In the genomic region with DNA sequence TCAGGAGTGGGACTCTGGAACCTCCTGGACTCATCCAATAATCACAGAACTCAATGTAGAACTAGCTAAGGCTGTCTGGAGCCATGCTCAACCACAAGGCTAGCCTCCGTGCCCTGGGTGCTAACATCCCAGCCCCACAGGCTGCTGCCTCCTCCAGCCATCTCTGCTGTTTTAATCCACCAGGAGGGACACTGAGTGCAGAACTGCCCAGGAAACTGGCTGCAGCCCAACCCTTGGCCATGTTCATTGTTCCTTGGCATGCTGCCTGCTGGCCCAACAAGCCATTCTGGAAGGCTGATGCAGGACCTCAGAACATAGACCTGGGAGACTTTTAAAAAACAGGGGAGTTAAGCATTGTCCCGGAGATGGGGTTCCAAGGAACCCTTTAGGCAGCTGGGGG, we compare ENCODE assay signal across 12 mouse cellular contexts. TPM values are rescaled to one million over a fixed set of nuclear protein-coding genes. Genes with fewer than 3 reads are reported as not detected.
A peak's percentile ranks its signal among the peaks of the same experiment; 100 is the strongest.
DNase-seq lines count a peak whose midpoint lies in the region; ATAC-seq and TF ChIP-seq lines count a peak whose summit lies in the region.
"Had no signal": no experiment of that assay in that cellular context is flagged by ENCODE, and none has a peak within 500 bp of the region (broad histone marks: within the 10 kb centered on the region; RNA-seq: fewer than 3 reads in every experiment).

No protein-coding gene starts in this region.

- no peak overlapping the region for H3K9ac ChIP-seq in hindbrain, embryonic 15.5 days
- no peak overlapping the region for H3K9ac ChIP-seq in stomach, postnatal 0 days (ENCODE audit: low read length)
- H3K9ac ChIP-seq: stomach, embryonic 15.5 days had no signal

- no peaks in the 10 kb centered on the region for H3K36me3 ChIP-seq in hindbrain, embryonic 15.5 days
- H3K36me3 ChIP-seq in hindbrain, embryonic 10.5 days = no peaks in the 10 kb centered on the region
- H3K36me3 ChIP-seq in stomach, postnatal 0 days (ENCODE audit: control insufficient read depth, insufficient read depth, low read length) = no peaks in the 10 kb centered on the region
- H3K36me3 ChIP-seq: stomach, embryonic 15.5 days had no signal

- no peak overlapping the region for H3K27ac ChIP-seq in hindbrain, embryonic 15.5 days (replicated peaks)
- no peak overlapping the region for H3K27ac ChIP-seq in hindbrain, embryonic 10.5 days
- H3K27ac ChIP-seq in stomach, postnatal 0 days (replicated peaks) = no peak overlapping the region
- H3K27ac ChIP-seq: stomach, embryonic 15.5 days had no signal

- ATAC-seq in hindbrain, embryonic 15.5 days (ENCODE audit: low FRiP score, low read depth) = 0 out of 2 replicates have a peak, but pooled peaks have one; percentile 42
- no peak for ATAC-seq in stomach, postnatal 0 days (ENCODE audit: low FRiP score, low TSS enrichment)
- ATAC-seq in CD4-positive, CD25-positive, alpha-beta regulatory T cell, adult 4 months = no peak
- no peak for ATAC-seq in megakaryocyte-erythroid progenitor cell, adult 5-6 weeks (replicated peaks; ENCODE audit: low FRiP score, low TSS enrichment, poor library complexity, severe bottlenecking)

- no peak overlapping the region for H3K4me2 ChIP-seq in hindbrain, embryonic 15.5 days
- no peak overlapping the region for H3K4me2 ChIP-seq in stomach, postnatal 0 days (replicated peaks; ENCODE audit: low read depth)
- H3K4me2 ChIP-seq: stomach, embryonic 15.5 days had no signal

- no peak for TF ChIP-seq CTCF in stomach, postnatal 0 days (IDR thresholded peaks at IDR 0.05; ENCODE audit: low read depth)

- H3K27me3 ChIP-seq in hindbrain, embryonic 15.5 days = no peaks in the 10 kb centered on the region
- no peaks in the 10 kb centered on the region; the same call in none of the 2 replicates for H3K27me3 ChIP-seq in hindbrain, embryonic 10.5 days (ENCODE audit: insufficient read depth, poor library complexity, severe bottlenecking)
- H3K27me3 ChIP-seq in stomach, postnatal 0 days (ENCODE audit: control insufficient read depth, insufficient read depth, low read length) = no peaks in the 10 kb centered on the region
- H3K27me3 ChIP-seq: stomach, embryonic 15.5 days had no signal

- no peak overlapping the region for H3K4me3 ChIP-seq in hindbrain, embryonic 15.5 days
- no peak overlapping the region for H3K4me3 ChIP-seq in hindbrain, embryonic 10.5 days
- H3K4me3 ChIP-seq in stomach, postnatal 0 days (ENCODE audit: low read depth, low read length) = no peak overlapping the region
- H3K4me3 ChIP-seq: megakaryocyte, embryonic 14.5 days; stomach, embryonic 15.5 days had no signal

- H3K9me3 ChIP-seq in hindbrain, embryonic 15.5 days = no peaks in the 10 kb centered on the region
- H3K9me3 ChIP-seq in hindbrain, embryonic 10.5 days = no peaks in the 10 kb centered on the region
- H3K9me3 ChIP-seq in stomach, postnatal 0 days (ENCODE audit: control insufficient read depth, low read length) = no peaks in the 10 kb centered on the region
- H3K9me3 ChIP-seq: megakaryocyte, embryonic 14.5 days; stomach, embryonic 15.5 days had no signal

- DNase-seq in hindbrain, embryonic 10.5 days (ENCODE audit: low spot score) = no peak
- DNase-seq in adrenal gland, postnatal 36 days = peak; percentile 80 to 84
- peak; percentile 71 for DNase-seq in gastrocnemius, postnatal 10 days
- DNase-seq in left cerebral cortex, adult 18-20 months (ENCODE audit: low spot score in 2 of 2) = peak; percentile 45 to 47
- DNase-seq in stomach, postnatal 0 days (ENCODE audit: low spot score) = peak; percentile 21

- TF ChIP-seq EP300 in stomach, postnatal 0 days (optimal IDR thresholded peaks at IDR 0.05) = no peak

- no peaks in the 10 kb centered on the region for H3K4me1 ChIP-seq in hindbrain, embryonic 15.5 days (replicated peaks)
- no peaks in the 10 kb centered on the region for H3K4me1 ChIP-seq in hindbrain, embryonic 10.5 days (replicated peaks)
- no peaks in the 10 kb centered on the region for H3K4me1 ChIP-seq in stomach, postnatal 0 days (replicated peaks; ENCODE audit: control insufficient read depth, insufficient read depth)
- H3K4me1 ChIP-seq: stomach, embryonic 15.5 days had no signal

- WGBS in hindbrain, embryonic 15.5 days = 61% methylated on average over 2 of the region's 2 CpGs
- 72% methylated on average over 2 of the region's 2 CpGs for WGBS in hindbrain, embryonic 10.5 days
- WGBS in stomach, postnatal 0 days = 70% methylated on average over 2 of the region's 2 CpGs

RNA-seq across cellular contexts. Expression of gene Adra2c, which starts 42.5 kb away (rescaled TPM):
- 1.0 and 1.1 TPM in 2 replicates for polyA plus RNA-seq in hindbrain, embryonic 15.5 days (2015; fragmentation: Nextera tagmentation; extraction: Ambion mirVana)
- polyA plus RNA-seq in hindbrain, embryonic 10.5 days (2016; fragmentation: Nextera tagmentation; extraction: Ambion mirVana) = 0.07 TPM in 1 of 2 replicates, not detected in the other
- under 1 TPM; 0.30 to 0.53 TPM for total RNA-seq in adrenal gland, postnatal 36 days (2021)
- total RNA-seq in gastrocnemius, postnatal 10 days (2021) = under 1 TPM; 0.14 to 0.18 TPM
- total RNA-seq in left cerebral cortex, adult 18-20 months (2021) = 10 to 100 TPM; 25.6 to 28.9 TPM
- not detected in 2 replicates for polyA plus RNA-seq in stomach, postnatal 0 days (2015; fragmentation: Nextera tagmentation; extraction: Ambion mirVana)
- not detected for polyA plus RNA-seq in CD4-positive, CD25-positive, alpha-beta regulatory T cell, adult 4 months (2017; shearing (Covaris generic))
- not detected in 2 replicates for total RNA-seq in megakaryocyte-erythroid progenitor cell, adult 5-6 weeks (2014; fragmentation: Nextera tagmentation)
- not detected in 2 replicates for total RNA-seq in megakaryocyte-erythroid progenitor cell, adult 5-6 weeks (2017)
- total RNA-seq: CH12.LX; hematopoietic stem cell, adult 5-6 weeks had no signal

Comparison
In these comparisons a context has a peak if more than half of its experiments do, and no peak if none do; other contexts are left out.
1. RNA of gene Adra2c, which starts 42.5 kb away (total RNA-seq): 25.6 to 28.9 TPM in left cerebral cortex, adult 18-20 months; 0.30 to 0.53 TPM in adrenal gland, postnatal 36 days, 0.14 to 0.18 TPM in gastrocnemius, postnatal 10 days and not detected in megakaryocyte-erythroid progenitor cell, adult 5-6 weeks; every median in the first group is over 10 times any median in the second.